ENCODE assay signal across 8 mouse cellular contexts in the genomic region with DNA sequence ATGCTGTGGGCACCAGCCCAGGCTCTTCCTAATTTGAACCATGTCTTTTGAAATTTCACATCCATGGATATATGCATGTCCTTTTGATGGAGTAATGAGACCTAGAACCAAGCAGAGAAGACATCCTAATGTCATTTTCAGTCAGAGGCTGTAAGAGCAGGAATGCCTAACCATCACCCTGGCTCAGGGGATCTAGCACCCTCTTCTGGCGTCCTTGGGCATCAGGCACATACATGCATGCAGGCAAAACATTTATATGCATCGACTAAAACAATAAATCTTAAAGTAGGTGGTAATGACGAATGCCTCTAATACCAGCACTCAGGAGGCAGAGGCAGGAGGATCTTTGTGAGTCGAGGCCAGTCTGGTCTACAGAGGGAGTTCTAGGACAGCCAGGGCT. TPM values are rescaled to one million over a fixed set of nuclear protein-coding genes. Genes with fewer than 3 reads are reported as not detected.
A peak's percentile ranks its signal among the peaks of the same experiment; 100 is the strongest.
DNase-seq lines count a peak whose midpoint lies in the region; ATAC-seq and TF ChIP-seq lines count a peak whose summit lies in the region.

No protein-coding gene starts in this region.

- no peaks in the 10 kb centered on the region for H3K79me2 ChIP-seq in heart, adult 2 months (replicated peaks; ENCODE audit: control insufficient read depth, insufficient read depth, low read length)

- no peaks in the 10 kb centered on the region for H3K4me1 ChIP-seq in heart, adult 2 months (ENCODE audit: control insufficient read depth, insufficient read depth, low read length)
- H3K4me1 ChIP-seq in cerebellum, adult 2 months (ENCODE audit: control insufficient read depth, insufficient read depth, low read length), result no peaks in the 10 kb centered on the region
- no peaks in the 10 kb centered on the region for H3K4me1 ChIP-seq in intestine, embryonic 16.5 days (ENCODE audit: control insufficient read depth, insufficient read depth, low read length)

- TF ChIP-seq EP300 in heart, adult 2 months (IDR thresholded peaks at IDR 0.05; ENCODE audit: insufficient read depth, low read depth, low read length), result no peak

- DNase-seq in heart, adult 2 months, result peak; percentile 35 to 38
- no peak for DNase-seq in heart, adult 11 months
- DNase-seq in urinary bladder, postnatal 14 days (ENCODE audit: low spot score), result peak; percentile 36
- DNase-seq in urinary bladder, postnatal 10 days (ENCODE audit: low spot score), result no peak
- peak; percentile 50 to 52 for DNase-seq in cerebellum, adult 2 months
- DNase-seq in kidney, postnatal 10 days, result peak; percentile 55

- WGBS in heart, adult 2 months, result 35% methylated on average over 4 of the region's 4 CpGs
- WGBS in cerebellum, adult 2 months, result 31% methylated on average over 4 of the region's 4 CpGs
- WGBS in intestine, embryonic 16.5 days, result 45% methylated on average over 4 of the region's 4 CpGs

- no peak overlapping the region for H3K27ac ChIP-seq in heart, adult 2 months
- no peak overlapping the region for H3K27ac ChIP-seq in cerebellum, adult 2 months (ENCODE audit: insufficient read depth, low read length)
- no peak overlapping the region for H3K27ac ChIP-seq in intestine, embryonic 16.5 days (ENCODE audit: low read length)

- no peak overlapping the region for H3K4me3 ChIP-seq in heart, adult 2 months
- no peak overlapping the region for H3K4me3 ChIP-seq in cerebellum, adult 2 months (replicated peaks; ENCODE audit: insufficient read depth, low read depth, low read length)
- H3K4me3 ChIP-seq in intestine, embryonic 16.5 days (ENCODE audit: low read length), result no peak overlapping the region

- ATAC-seq in neutrophil, adult 5-6 weeks (ENCODE audit: extremely low read depth, insufficient number of reproducible peaks, low FRiP score, poor library complexity, severe bottlenecking), result 0 out of 2 replicates have a peak, but pooled peaks have one; percentile 46
- ATAC-seq in intestine, embryonic 16.5 days, result no peak

- H3K36me3 ChIP-seq in heart, adult 2 months (ENCODE audit: control insufficient read depth, insufficient read depth, low read length), result no peaks in the 10 kb centered on the region
- H3K36me3 ChIP-seq in intestine, embryonic 16.5 days (ENCODE audit: control insufficient read depth, insufficient read depth, low read length), result no peaks in the 10 kb centered on the region

- H3K9ac ChIP-seq in heart, adult 2 months (ENCODE audit: low read depth, low read length), result no peak overlapping the region
- H3K9ac ChIP-seq in intestine, embryonic 16.5 days (ENCODE audit: low read depth, low read length), result no peak overlapping the region

- no peaks in the 10 kb centered on the region for H3K27me3 ChIP-seq in heart, adult 2 months (ENCODE audit: control insufficient read depth, insufficient read depth, low read length)
- H3K27me3 ChIP-seq in cerebellum, adult 2 months (ENCODE audit: control insufficient read depth, insufficient read depth, low read length), result no peaks in the 10 kb centered on the region
- H3K27me3 ChIP-seq in intestine, embryonic 16.5 days (replicated peaks; ENCODE audit: control insufficient read depth, insufficient read depth, low read length), result no peaks in the 10 kb centered on the region

- H3K4me2 ChIP-seq in intestine, embryonic 16.5 days (ENCODE audit: low read depth, low read length), result no peak overlapping the region

- TF ChIP-seq CTCF in heart, adult 2 months (IDR thresholded peaks at IDR 0.05), result peak; percentile 77
- peak; percentile 85 for TF ChIP-seq CTCF in cerebellum, adult 2 months (IDR thresholded peaks at IDR 0.05; ENCODE audit: borderline replicate concordance, insufficient read depth, low read depth, low read length)

- intact Hi-C loops in heart, adult 2 months (cut with DNase I), result loop anchor here (1.0 to 10.0 kb wide), 3 partner anchors 73 to 155 kb away; no protein-coding TSS in a partner anchor

- no peak for TF ChIP-seq POLR2A in heart, adult 2 months (IDR thresholded peaks at IDR 0.05; ENCODE audit: insufficient read depth, low read depth, low read length)
- TF ChIP-seq POLR2A in cerebellum, adult 2 months (IDR thresholded peaks at IDR 0.05; ENCODE audit: borderline replicate concordance, insufficient read depth, low read length), result no peak

- no peaks in the 10 kb centered on the region for H3K9me3 ChIP-seq in intestine, embryonic 16.5 days (ENCODE audit: control insufficient read depth, low read length)

RNA-seq across cellular contexts. Expression of a gene that starts 43.4 kb away (rescaled TPM):
- not detected for total RNA-seq in heart, adult 2 months (2021)
- polyA plus RNA-seq in heart, adult 2 months (2012; rRNA removed), result not detected in 2 replicates
- 0.22 and 0.31 TPM in 2 replicates for polyA plus RNA-seq in cerebellum, adult 2 months (2012; rRNA removed)
- 0.23 TPM in 1 of 2 replicates, not detected in the other for total RNA-seq in neutrophil, adult 5-6 weeks (2017)
- polyA plus RNA-seq in intestine, embryonic 16.5 days (2015; fragmentation: Nextera tagmentation; extraction: Ambion mirVana), result not detected in 2 replicates

RNA-seq across cellular contexts. Expression of a gene that starts 44.2 kb away (rescaled TPM):
- total RNA-seq in heart, adult 2 months (2021), result 10 to 100 TPM; 12.1 to 12.6 TPM
- polyA plus RNA-seq in heart, adult 2 months (2012; rRNA removed), result 13.4 and 15.7 TPM in 2 replicates
- 57.0 and 58.6 TPM in 2 replicates for polyA plus RNA-seq in cerebellum, adult 2 months (2012; rRNA removed)
- total RNA-seq in neutrophil, adult 5-6 weeks (2017), result 29.5 and 31.3 TPM in 2 replicates
- polyA plus RNA-seq in intestine, embryonic 16.5 days (2015; fragmentation: Nextera tagmentation; extraction: Ambion mirVana), result 9.6 and 11.3 TPM in 2 replicates

RNA-seq across cellular contexts. Expression of a gene that starts 56.2 kb away (rescaled TPM):
- under 1 TPM; 0.57 to 0.59 TPM for total RNA-seq in heart, adult 2 months (2021)
- polyA plus RNA-seq in heart, adult 2 months (2012; rRNA removed), result 0.44 and 0.49 TPM in 2 replicates
- 3.6 and 4.1 TPM in 2 replicates for polyA plus RNA-seq in cerebellum, adult 2 months (2012; rRNA removed)
- total RNA-seq in neutrophil, adult 5-6 weeks (2017), result 2.5 and 3.0 TPM in 2 replicates
- polyA plus RNA-seq in intestine, embryonic 16.5 days (2015; fragmentation: Nextera tagmentation; extraction: Ambion mirVana), result 45.6 and 49.9 TPM in 2 replicates

Comparison
In these comparisons a context has a peak if more than half of its experiments do, and no peak if none do; other contexts are left out.
1. DNase-seq: peak in heart, adult 2 months (2 of 2), urinary bladder, postnatal 14 days (single experiment), cerebellum, adult 2 months (2 of 2) and kidney, postnatal 10 days (single experiment); none in heart, adult 11 months (single experiment) and urinary bladder, postnatal 10 days (single experiment).